Mouse (Mus musculus): ENCODE results near the gene Hnf1b. TPM values are rescaled to one million over a fixed set of nuclear protein-coding genes. Genes with fewer than 3 reads are reported as not detected.

Hnf1b gene
- polyA plus RNA-seq, 1 experiment from 2014 or later: 0.21 TPM

DNA sequence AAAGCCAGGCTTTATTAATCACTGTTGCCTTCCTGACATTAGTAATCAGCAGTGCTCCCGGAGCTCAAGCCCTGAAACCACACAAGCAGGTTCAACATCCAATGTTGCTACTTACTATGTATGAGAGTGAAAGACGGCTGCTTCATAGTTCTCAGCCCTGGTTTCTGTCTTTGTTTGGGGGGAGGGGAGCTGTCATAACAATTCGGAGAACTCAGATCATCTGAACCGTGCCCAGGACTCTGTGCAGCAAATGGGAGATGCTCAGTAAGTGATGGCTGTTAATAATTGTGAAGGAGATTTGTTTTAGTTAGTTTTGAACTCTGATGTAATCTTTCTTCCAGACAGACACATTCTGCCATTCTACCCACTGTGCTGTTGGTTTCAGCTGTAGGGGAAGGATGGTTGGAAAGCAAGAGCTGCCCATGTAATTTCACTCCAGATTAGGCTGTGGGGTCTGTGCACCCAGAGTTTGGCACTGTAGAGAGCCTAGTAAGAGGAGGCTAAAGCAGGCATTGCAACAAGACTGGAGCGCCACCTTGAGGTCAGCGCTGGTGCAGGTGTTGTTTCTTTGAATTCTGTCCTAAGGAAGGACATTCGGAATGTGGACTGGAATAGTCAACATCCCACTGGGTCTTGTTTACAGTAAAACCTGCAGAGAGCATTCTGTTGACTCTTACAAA is 86.3 kb downstream of the Hnf1b start:
- Histone ChIP-seq H3K9ac (no peak overlapping the region), H3K4me1 (replicated peaks; ENCODE audit: control insufficient read depth, insufficient read depth, low read length) (no peaks in the 10 kb centered on the region), H3K36me3 (replicated peaks; ENCODE audit: control insufficient read depth, insufficient read depth) (no peaks in the 10 kb centered on the region), H3K27me3 (ENCODE audit: control insufficient read depth, insufficient read depth, low read length) (no peaks in the 10 kb centered on the region), H3K4me2 (replicated peaks) (no peak overlapping the region), H3K9me3 (ENCODE audit: control insufficient read depth, low read length) (no peaks in the 10 kb centered on the region), H3K27ac (no peak overlapping the region), H3K4me3 (replicated peaks; ENCODE audit: low read length) (no peak overlapping the region)
- DNase-seq (ENCODE audit: low spot score) (peak; percentile 87), ATAC-seq (ENCODE audit: low FRiP score) (no peak)
- 27% methylated on average over 7 of the region's 7 CpGs for WGBS

DNA sequence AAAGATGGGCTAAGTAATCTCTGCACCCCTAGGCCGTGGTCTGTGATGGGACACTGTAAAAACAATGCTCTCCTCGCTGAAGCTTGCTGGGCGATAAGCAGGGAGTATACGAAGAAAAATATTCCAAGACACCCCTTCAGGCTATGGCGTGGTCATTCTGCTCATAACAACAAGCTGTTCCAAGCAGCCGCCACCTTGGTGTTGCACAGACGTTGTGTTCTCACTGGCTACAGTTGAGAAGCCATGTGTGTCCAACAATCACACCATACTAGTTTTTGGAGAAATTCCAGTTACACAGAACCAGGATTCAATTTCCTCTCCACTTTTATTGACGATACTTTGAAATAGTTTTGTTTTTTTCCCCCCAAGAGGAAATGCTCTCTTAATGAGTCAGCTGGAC is 88.7 kb downstream of the Hnf1b start:
- H3K4me3 ChIP-seq (replicated peaks; ENCODE audit: low read length): no peak overlapping the region
- no peak overlapping the region for H3K27ac ChIP-seq
- no peaks in the 10 kb centered on the region for H3K27me3 ChIP-seq (ENCODE audit: control insufficient read depth, insufficient read depth, low read length)
- DNase-seq (ENCODE audit: low spot score) (no peak), ATAC-seq (ENCODE audit: low FRiP score) (no peak)
- no peak overlapping the region for H3K4me2 ChIP-seq (replicated peaks)
- peaks cover 10% of the 10 kb centered on the region for H3K4me1 ChIP-seq (replicated peaks; ENCODE audit: control insufficient read depth, insufficient read depth, low read length)
- H3K9ac ChIP-seq: no peak overlapping the region
- H3K36me3 ChIP-seq (replicated peaks; ENCODE audit: control insufficient read depth, insufficient read depth): peaks cover 3% of the 10 kb centered on the region; the same call in 1 of the 2 replicates
- WGBS: 85% methylated on average over 8 of the region's 8 CpGs
- no peaks in the 10 kb centered on the region for H3K9me3 ChIP-seq (ENCODE audit: control insufficient read depth, low read length)

DNA sequence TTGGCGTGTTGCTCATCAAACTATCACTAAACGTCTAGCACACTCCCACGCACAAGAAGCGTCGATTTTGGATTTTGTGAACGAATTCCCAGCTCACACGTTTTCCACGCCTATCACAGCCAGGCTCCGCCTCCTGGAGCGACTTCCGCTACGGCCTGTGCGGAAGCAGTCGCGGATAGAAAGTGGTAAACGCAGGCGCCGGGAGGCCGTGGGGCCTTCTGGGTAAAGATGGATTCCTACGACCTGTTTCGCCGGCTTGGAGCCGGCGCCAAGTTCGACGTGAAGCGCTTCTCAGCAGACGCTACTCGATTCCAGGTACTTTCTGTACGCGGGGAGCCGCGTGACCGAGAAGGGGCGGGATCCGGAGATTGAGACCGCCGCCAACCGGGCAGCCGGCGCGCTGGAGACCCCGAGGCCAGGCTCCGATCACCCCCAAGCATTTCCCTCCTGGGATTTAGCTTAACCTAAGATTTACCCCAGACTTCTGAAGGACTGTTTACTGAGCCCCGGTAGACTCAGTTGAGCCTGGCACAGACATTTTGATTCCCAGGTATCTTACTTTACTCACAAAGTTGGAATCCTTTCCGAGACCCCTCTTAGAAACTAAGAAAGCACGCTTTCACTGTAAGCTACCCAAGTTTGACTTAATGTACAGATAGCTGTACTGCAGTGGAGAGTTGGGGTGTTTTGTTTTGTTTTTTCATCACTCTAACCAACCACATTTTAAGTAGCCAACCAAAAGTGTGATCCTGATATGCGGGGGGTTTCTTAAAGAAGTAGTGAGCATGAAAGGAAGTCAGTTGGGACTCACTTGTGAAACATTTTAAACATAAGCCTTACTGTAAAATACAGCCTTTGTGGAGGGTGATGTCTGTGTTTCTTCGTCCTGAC is 92.3 kb downstream of the Hnf1b start, which contains the start of gene Ddx52:
TSS of gene Ddx52 (plus strand) at position 113 of the 891 bp plus-strand sequence.
- Histone ChIP-seq H3K27ac (peak within 1 kb of the TSS; percentile 49; the same call in 1 of the 2 replicates), H3K27me3 (ENCODE audit: control insufficient read depth, insufficient read depth, low read length) (no peaks in the 10 kb centered on the region), H3K9ac (peak within 1 kb of the TSS; percentile 74), H3K4me1 (replicated peaks; ENCODE audit: control insufficient read depth, insufficient read depth, low read length) (peaks cover 10% of the 10 kb centered on the region), H3K9me3 (ENCODE audit: control insufficient read depth, low read length) (no peaks in the 10 kb centered on the region), H3K4me3 (replicated peaks; ENCODE audit: low read length) (peak within 1 kb of the TSS; percentile 72), H3K36me3 (replicated peaks; ENCODE audit: control insufficient read depth, insufficient read depth) (peaks cover 40% of the 10 kb centered on the region), H3K4me2 (replicated peaks) (peak within 1 kb of the TSS; percentile 66)
- DNase-seq (ENCODE audit: low spot score) (peak; percentile 93), ATAC-seq (ENCODE audit: low FRiP score) (peak; percentile 92)
- 2% methylated on average over 49 of the region's 49 CpGs for WGBS

Other genes with a start within 250 kb of the Hnf1b start
- not detected in 2 replicates for gene Rpl9-ps1, start 204.4 kb upstream of the Hnf1b start, polyA plus RNA-seq (2014; fragmentation: Nextera tagmentation; extraction: Ambion mirVana)
- 1.5 and 1.9 TPM in 2 replicates for gene Ccl3, start 200.7 kb upstream of the Hnf1b start, polyA plus RNA-seq (2014; fragmentation: Nextera tagmentation; extraction: Ambion mirVana)
- gene Ccl4, start 187.5 kb upstream of the Hnf1b start, polyA plus RNA-seq (2014; fragmentation: Nextera tagmentation; extraction: Ambion mirVana): 0.43 TPM in 1 of 2 replicates, not detected in the other
- gene Wfdc17, start 146.1 kb upstream of the Hnf1b start, polyA plus RNA-seq (2014; fragmentation: Nextera tagmentation; extraction: Ambion mirVana): 0.73 and 1.4 TPM in 2 replicates
- not detected in 2 replicates for gene Wfdc18, start 141.0 kb upstream of the Hnf1b start, polyA plus RNA-seq (2014; fragmentation: Nextera tagmentation; extraction: Ambion mirVana)
- not detected in 2 replicates for gene Wfdc21, start 103.1 kb upstream of the Hnf1b start, polyA plus RNA-seq (2014; fragmentation: Nextera tagmentation; extraction: Ambion mirVana)
- 29.1 and 33.3 TPM in 2 replicates for gene Heatr6, start 96.4 kb upstream of the Hnf1b start, polyA plus RNA-seq (2014; fragmentation: Nextera tagmentation; extraction: Ambion mirVana)
- 21.9 and 25.3 TPM in 2 replicates for gene Ddx52, start 92.0 kb downstream of the Hnf1b start, polyA plus RNA-seq (2014; fragmentation: Nextera tagmentation; extraction: Ambion mirVana)
- gene Synrg, start 114.4 kb downstream of the Hnf1b start, polyA plus RNA-seq (2014; fragmentation: Nextera tagmentation; extraction: Ambion mirVana): 26.2 and 28.2 TPM in 2 replicates
- gene Dusp14, start 219.2 kb downstream of the Hnf1b start, polyA plus RNA-seq (2014; fragmentation: Nextera tagmentation; extraction: Ambion mirVana): 11.3 and 13.7 TPM in 2 replicates